Mouse (Mus musculus) testis, adult 2 months (tissue): ENCODE results near the gene Tnfsf11. TPM values are rescaled to one million over a fixed set of nuclear protein-coding genes. Genes with fewer than 3 reads are reported as not detected.
A peak's percentile ranks its signal among the peaks of the same experiment; 100 is the strongest.

Source experiments
- H3K27ac ChIP-seq: fragments of 200-500 bp; 2 replicates; pipeline ENCODE4 v1.5.1; 2012; ENCODE audit warnings: low read depth, low read length; ENCODE audit not compliant: control insufficient read depth, insufficient read depth
- H3K27me3 ChIP-seq: fragments of 200-500 bp; 2 replicates; pipeline ENCODE4 v1.6.1; 2012; ENCODE audit warnings: mild to moderate bottlenecking, low read length, moderate library complexity; ENCODE audit not compliant: control insufficient read depth, insufficient read depth
- H3K36me3 ChIP-seq: fragments of 200-500 bp; 2 replicates; pipeline ENCODE4 v1.6.1; 2012; ENCODE audit warnings: mild to moderate bottlenecking, low read length; ENCODE audit not compliant: control insufficient read depth, insufficient read depth
- H3K4me1 ChIP-seq: fragments of 200-500 bp; 2 replicates; pipeline ENCODE4 v1.6.1; 2012; ENCODE audit warnings: low read length; ENCODE audit not compliant: control insufficient read depth, insufficient read depth
- H3K4me3 ChIP-seq: fragments of 200-500 bp; 2 replicates; pipeline ENCODE4 v1.5.1; 2012; ENCODE audit warnings: low read depth, mild to moderate bottlenecking, low read length, moderate library complexity, mixed read lengths; ENCODE audit not compliant: control insufficient read depth
- CTCF ChIP-seq: fragments of 200-500 bp; IDR thresholded peaks from 2 replicates; pipeline ENCODE4 v1.5.1; 2012; ENCODE audit warnings: low read depth, mild to moderate bottlenecking, inconsistent platforms, low read length, moderate library complexity; ENCODE audit not compliant: control insufficient read depth, insufficient read depth, insufficient replicate concordance
- POLR2A ChIP-seq: fragments of 200-500 bp; IDR thresholded peaks from 2 replicates; pipeline ENCODE4 v1.6.1; 2012; ENCODE audit warnings: low read depth, mild to moderate bottlenecking, inconsistent platforms, low read length, moderate library complexity; ENCODE audit not compliant: control insufficient read depth
- polyA plus RNA-seq: library from polyadenylated mRNA; depleted of rRNA; stranded (reverse); fragments of >200 nt; gene quantifications from 2 replicates; pipeline ENCODE4 v1.2.3, GENCODE M21; 2012

Gene Tnfsf11
- polyA plus RNA-seq, 1 experiment = not detected

GRCm38 (mm10) chr14:78286011-78286548 is 21.8 kb downstream of the Tnfsf11 start:
- no peaks in the 10 kb centered on the region for H3K27me3 ChIP-seq
- H3K4me1 ChIP-seq = peaks cover 3% of the 10 kb centered on the region; the same call in 1 of the 2 replicates
- TF ChIP-seq CTCF (no peak), POLR2A (no peak)
- H3K36me3 ChIP-seq = no peaks in the 10 kb centered on the region
- H3K27ac ChIP-seq = no peak overlapping the region
- H3K4me3 ChIP-seq = no peak overlapping the region; the same call in 1 of the 2 replicates

GRCm38 (mm10) chr14:78282490-78282889 is 25.4 kb downstream of the Tnfsf11 start:
- Histone ChIP-seq H3K27me3 (no peaks in the 10 kb centered on the region), H3K36me3 (no peaks in the 10 kb centered on the region), H3K4me1 (peaks cover 3% of the 10 kb centered on the region; the same call in 1 of the 2 replicates), H3K4me3 (no peak overlapping the region), H3K27ac (no peak overlapping the region)
- TF ChIP-seq CTCF (no peak), POLR2A (no peak)

- Histone ChIP-seq H3K27me3 (no peaks in the 10 kb centered on the region), H3K4me3 (no peak overlapping the region), H3K27ac (no peak overlapping the region), H3K36me3 (no peaks in the 10 kb centered on the region), H3K4me1 (peaks cover 4% of the 10 kb centered on the region)
- TF ChIP-seq CTCF (no peak), POLR2A (no peak)
These were observed 31.4 kb downstream of the Tnfsf11 start for GRCm38 (mm10) chr14:78276395-78276930.

GRCm38 (mm10) chr14:78274851-78275250 is 33.0 kb downstream of the Tnfsf11 start:
- H3K27ac ChIP-seq = no peak overlapping the region
- no peak overlapping the region for H3K4me3 ChIP-seq
- peaks cover 2% of the 10 kb centered on the region for H3K4me1 ChIP-seq
- no peaks in the 10 kb centered on the region for H3K27me3 ChIP-seq
- TF ChIP-seq POLR2A = no peak
- no peaks in the 10 kb centered on the region for H3K36me3 ChIP-seq

- Histone ChIP-seq H3K36me3 (no peaks in the 10 kb centered on the region), H3K27ac (no peak overlapping the region), H3K4me3 (no peak overlapping the region), H3K4me1 (peaks cover 2% of the 10 kb centered on the region), H3K27me3 (no peaks in the 10 kb centered on the region)
- TF ChIP-seq CTCF = no peak
- TF ChIP-seq POLR2A = no peak
These were observed 33.7 kb downstream of the Tnfsf11 start for GRCm38 (mm10) chr14:78274146-78274545.

GRCm38 (mm10) chr14:78273571-78273970 is 34.3 kb downstream of the Tnfsf11 start:
- Histone ChIP-seq H3K27ac (no peak overlapping the region), H3K36me3 (no peaks in the 10 kb centered on the region), H3K27me3 (no peaks in the 10 kb centered on the region), H3K4me1 (peaks cover 2% of the 10 kb centered on the region), H3K4me3 (no peak overlapping the region)
- peak; percentile 77; the same call in 1 of the 2 replicates for TF ChIP-seq CTCF
- no peak for TF ChIP-seq POLR2A

GRCm38 (mm10) chr14:78264876-78265275 is 43.0 kb downstream of the Tnfsf11 start:
- H3K4me1 ChIP-seq = no peaks in the 10 kb centered on the region
- H3K4me3 ChIP-seq = no peak overlapping the region
- H3K27ac ChIP-seq = no peak overlapping the region
- TF ChIP-seq CTCF = no peak
- TF ChIP-seq POLR2A = no peak
- H3K27me3 ChIP-seq = no peaks in the 10 kb centered on the region
- no peaks in the 10 kb centered on the region for H3K36me3 ChIP-seq
